Mouse (Mus musculus) lung, postnatal 0 days (tissue): ENCODE measurements around the gene Flnc.

ENCODE experiments used
- CTCF ChIP-seq: IDR thresholded peaks from 2 replicates; pipeline ENCODE4 v1.5.1; 2016; ENCODE audit warnings: antibody characterized with exemption, mild to moderate bottlenecking
- EP300 ChIP-seq: IDR thresholded peaks from 2 replicates; pipeline ENCODE4 v1.6.1; 2016; ENCODE audit warnings: antibody characterized with exemption, mild to moderate bottlenecking, control low read depth

GRCm38 (mm10) chr6:29428171-29428570, 4.9 kb upstream of the Flnc start:
- TF ChIP-seq CTCF (no peak), EP300 (no peak)
